Mouse (Mus musculus) c-Kit-negative CD71-positive TER-119-positive erythroid progenitor cells, embryonic 14.5 days (primary cell): ENCODE measurements around the gene Fam149b.
A peak's percentile ranks its signal among the peaks of the same experiment; 100 is the strongest.
"Not testable (repeated sequence)": the region's sequence is repeated elsewhere in the genome, so short reads cannot be mapped to it uniquely, and the experiment has no call there.

Experiments used
- DNase-seq: peaks from one replicate; pipeline ENCODE4 v3.0.0-alpha.2; 2013; ENCODE audit warnings: low read depth, low spot score

Gene Fam149b

DNA sequence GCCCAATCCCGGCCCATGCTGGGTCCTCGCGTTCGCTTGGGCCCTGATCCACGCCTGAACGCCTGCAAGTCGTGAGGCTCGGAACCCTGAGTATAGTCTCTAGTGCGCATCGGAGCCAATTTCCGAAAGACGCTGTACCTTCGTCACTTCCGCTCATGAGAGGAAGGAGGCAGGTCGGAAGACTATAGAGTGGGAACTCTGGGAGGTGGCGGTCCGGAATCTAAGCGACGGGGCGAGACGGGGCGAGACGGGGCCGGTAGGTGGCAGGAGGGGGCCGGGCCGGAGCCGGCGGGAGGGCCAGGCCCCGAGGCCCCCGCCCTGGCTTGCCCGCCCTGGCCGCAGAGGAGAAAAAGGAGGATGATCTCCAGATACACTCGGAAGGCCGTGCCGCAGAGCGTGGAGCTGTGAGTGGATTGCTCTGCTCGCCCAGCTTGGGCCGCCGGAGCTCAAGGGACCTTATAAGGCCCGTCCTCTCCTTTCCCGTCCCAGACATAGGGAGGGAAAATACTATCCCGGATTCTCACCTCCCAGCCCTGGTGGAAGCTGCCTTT lies at the start of gene Fam149b, which contains the start of gene Ecd:
Gene Fam149b, plus strand, starts transcription at position 172 of the 551 bp plus-strand sequence.
Gene Ecd, minus strand, starts transcription at position 131 of the 551 bp plus-strand sequence.
- peak; percentile 97 for DNase-seq

DNA sequence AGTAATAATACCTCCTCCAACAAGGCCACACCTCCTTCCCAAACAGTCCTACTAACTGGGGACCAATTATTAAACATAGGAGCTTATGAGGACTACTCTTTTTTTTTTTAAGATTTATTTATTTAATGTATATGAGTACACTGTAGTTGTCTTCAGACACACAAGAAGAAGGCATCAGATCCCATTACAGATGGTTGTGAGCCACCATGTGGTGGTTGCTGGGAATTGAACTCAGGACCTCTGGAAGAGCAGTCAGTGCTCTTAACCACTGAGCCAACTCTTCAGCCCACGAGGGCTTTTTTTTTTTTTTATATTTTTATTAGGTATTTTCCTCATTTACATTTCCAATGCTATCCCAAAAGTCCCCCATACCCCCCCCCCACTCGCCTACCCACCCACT lies 42.9 kb upstream of the Fam149b start:
- not testable (repeated sequence) for DNase-seq

DNA sequence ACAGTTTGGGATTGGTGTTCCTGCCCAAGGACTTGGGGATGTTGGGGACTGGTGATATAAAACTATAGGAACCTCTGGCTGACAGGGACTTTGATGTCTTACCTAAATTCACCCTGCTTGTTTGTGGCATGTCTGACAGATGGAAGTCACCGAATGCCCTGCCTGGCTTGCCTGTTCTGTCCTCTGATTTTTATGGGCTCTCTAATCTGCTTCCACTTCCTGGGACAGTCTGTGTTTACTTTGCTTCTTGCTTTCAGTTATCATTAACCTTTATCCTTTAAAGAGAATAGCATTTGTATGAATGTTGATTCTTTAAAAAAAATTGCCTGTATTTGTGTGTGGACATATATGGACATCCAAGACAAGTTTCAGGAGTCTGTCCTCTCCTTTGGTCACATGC lies 32.8 kb upstream of the Fam149b start:
- DNase-seq, result no peak

DNA sequence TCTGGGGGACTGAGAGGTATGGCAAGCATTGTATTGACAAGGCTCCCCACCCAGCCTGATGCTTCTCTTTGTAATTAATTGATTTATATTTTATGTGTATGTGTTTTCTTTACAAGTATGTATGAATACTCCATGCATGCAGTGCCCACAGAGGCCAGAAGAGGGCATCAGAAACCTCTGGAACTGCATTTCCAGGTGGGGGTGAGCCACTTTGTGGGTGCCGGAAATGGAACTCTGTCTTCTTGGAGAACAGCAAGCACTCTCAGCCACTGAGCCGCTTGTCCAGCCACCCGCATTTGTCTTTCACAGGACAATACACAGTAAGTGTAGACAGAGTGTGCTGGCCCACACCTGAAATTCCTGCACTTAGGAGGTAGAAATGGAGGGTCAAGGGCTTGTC lies 28.5 kb upstream of the Fam149b start:
- no peak for DNase-seq

DNA sequence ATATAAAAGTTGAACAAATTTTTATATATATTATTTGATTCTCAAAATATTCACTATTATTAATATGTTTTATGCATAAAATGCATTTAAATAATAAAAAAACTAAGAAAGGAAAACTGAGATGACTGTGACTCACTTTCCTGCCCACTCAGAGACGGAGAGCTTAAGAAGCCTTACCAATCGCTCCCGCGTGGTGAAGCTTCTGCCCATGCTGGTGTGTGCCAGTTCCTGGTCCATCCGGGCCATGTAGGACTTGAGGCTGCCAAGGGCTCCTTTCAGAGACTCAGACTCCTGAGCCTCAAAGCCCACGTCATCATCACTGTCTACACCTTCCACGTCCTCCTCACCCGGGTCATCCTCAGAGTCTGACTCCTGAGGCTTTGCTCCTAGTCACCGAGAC lies 23.8 kb upstream of the Fam149b start:
- DNase-seq, result no peak

DNA sequence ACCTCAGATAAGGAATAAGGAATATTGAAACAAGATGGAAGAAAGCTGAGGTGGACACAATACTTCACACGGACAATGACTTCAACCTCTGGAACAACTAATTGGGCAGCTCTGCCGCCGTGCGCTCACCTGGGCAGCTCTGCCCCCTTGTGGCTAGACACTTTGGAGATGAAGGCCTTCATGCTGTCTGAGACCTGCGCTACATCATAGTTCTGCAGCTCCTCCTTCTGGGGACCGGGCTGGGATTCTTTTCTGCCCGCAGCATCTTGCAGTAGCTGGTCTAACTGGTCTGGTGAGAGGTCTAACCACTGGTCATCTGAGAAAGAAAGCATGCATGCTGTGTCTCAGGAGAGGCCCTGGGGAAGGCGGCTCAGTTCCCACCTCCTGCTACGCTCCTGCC lies 19.5 kb upstream of the Fam149b start:
- DNase-seq, result no peak

DNA sequence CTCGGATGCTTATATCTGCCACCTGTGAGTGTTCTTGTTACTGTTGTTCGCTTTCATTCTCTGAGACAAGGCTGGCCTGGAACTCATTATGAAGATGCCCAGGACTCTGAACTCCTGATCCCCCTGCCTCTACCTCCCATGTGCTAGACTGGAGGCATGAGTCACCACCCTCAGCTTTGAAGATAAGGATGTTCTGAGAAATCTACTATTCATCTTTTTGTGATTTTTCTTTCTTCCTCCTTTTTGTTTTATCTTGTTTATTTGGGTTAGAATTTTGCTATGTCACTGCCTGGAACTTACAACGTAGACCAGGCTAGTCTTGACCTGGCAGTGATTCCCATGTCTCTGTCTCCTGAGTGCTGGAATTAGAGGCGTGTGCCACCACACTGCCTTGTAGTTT lies 16.6 kb upstream of the Fam149b start:
- no peak for DNase-seq

DNA sequence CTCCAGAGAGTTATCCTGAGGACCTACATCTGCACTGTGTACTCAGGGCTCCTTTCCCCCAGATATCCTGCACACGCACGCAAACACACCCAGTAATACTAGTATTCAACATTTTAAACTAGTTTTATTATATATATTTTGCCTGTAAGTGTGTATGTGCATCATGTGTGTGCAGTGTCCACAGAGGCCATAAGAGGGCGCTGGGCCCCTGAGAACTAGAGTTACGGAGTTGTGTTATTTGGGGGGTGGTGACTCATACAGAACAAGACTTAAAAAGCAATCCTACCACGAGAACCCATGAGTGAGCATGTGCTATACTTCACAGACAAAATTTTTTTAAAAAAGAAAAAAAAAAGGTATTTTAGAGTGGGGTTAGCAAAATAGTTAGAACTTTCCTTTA lies 8.5 kb upstream of the Fam149b start:
- DNase-seq, result no peak

DNA sequence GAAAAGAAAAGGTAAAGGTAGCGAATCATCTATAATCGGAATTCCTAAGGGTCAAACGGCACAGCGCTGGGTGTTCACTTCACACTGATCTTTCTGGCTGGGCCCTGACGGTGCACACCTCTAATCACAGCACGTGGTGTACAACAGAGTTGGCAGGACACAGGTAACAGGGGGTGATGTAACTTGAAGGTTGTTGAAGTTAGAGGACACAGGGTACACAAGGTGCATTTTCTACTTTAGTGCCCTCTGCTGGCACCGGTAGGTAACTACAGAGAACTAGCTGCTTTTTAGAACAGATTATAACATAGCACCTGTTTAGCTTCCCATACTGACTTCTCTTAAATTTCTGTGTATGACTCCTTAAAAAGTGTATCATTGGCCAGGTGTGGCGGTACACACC lies 7.8 kb upstream of the Fam149b start:
- peak; percentile 47 for DNase-seq

DNA sequence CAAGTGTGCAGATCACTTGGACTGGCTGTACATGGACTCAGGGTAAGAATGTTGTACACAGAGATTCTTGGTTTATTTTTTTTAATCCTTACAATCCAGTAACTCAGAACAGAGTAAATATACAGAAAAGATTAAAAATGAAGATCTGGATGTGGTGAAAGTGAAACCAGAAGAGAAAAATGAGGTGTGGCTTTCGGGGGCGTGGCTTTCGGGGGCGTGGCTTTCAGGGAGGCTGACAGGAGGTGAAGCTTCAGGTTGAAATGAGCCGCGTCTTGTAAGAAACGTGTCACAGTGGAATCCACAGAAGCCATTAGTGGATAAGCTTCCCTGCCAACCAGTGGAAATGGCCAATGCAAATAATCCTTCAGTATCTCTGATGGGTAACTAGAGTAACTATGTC lies 7.1 kb upstream of the Fam149b start:
- peak; percentile 44 for DNase-seq

DNA sequence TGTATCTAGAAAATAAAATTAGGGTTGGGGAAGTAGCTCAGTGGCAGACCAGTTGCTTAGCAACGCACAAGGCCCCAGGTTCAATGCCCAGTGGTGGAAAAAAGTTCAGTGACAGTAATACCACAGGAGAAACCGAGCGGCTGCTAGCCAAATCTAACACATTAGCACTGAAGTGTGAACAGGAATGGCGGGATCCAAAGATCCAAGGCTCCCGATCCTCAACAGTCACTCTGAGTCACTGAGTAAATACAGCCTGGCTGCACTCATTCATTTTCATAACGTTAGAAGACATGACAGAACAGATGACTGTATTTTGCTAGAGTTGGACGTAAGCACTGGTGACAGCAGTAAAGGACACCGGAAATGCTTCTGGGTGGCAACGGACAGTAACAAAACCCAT lies 2.1 kb upstream of the Fam149b start:
- DNase-seq, result no peak

DNA sequence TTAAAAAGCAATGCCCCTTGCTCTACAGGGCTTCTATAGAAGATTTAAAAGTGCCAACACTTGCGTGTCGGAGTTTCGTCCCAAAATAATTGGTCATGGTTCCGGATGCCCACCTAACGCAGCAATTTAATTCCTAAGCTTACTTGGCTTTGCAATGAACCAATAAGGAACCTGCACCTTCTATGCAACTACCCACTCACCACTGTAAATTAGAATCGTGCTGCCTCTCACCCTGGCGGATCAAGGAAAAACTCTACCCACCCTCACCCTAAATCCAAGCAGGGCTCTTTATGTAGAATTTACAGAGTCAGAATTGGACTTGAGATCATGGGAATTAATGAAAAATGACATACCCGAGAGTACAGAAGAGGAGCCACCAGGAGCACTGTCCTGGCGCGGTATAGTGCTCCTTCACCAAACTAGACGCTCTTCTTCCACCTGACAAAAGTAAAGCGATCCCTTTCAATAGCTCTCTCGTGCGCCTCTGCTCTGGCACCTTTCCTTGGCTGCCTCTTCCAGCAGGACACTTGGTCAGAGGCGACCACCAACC lies 446 bp upstream of the Fam149b start:
- no peak for DNase-seq

DNA sequence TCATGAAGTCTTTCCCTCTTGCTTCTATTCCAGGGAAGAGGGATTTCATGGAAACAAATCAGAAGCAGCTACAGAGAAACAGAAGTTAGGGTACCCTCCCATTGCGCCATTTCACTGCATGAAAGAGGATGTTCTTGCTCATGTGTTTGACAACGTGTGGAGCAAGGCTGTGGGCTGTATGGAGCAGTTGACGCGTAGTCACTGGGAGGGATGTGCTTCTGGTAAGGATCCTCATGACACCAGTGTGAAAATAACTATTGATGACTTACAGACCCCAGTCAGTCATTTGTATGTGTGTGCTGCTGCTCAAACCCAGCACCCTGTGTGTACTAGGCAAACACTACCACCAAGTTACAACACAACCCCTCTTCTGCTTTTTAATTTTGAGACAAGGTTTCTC lies 15.3 kb downstream of the Fam149b start:
- DNase-seq, result no peak

DNA sequence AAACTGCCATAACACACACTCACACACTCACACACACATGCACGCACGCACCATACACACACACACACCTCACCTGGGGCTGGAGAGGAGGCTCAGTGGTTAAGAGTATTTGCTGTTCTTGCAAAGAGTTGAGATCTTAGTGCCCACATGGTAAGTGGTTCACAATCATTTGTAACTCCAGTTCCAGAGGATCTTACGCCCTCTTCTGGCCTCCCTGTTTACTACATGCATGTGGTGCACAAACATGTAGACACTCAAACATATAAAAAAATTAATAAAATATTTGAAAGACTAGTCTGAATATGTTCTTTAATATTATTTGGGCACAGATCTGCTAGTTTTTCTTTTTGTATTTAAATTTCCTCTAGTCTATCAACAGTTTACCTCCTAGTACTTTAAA lies 20.3 kb downstream of the Fam149b start:
- DNase-seq, result no peak

DNA sequence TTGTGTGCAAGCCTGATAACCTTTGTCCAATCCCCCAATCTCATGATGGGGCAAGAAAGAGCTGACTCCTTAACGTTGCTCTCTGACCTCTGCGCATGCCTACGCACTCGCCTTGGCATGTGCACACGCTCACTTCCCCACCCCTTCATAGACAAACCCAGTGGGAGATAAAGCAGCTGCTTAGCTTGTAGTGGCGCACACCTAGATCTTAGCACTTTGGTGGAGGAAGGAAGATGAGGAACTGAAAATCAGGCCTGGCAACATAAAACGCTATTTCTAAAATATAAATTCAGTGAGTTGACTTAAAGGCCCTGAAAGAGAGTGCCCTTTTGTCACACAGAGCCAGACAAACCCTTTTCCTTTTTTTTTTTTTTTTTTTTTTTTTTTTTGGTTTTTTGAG lies 22.8 kb downstream of the Fam149b start:
- DNase-seq, result no peak

DNA sequence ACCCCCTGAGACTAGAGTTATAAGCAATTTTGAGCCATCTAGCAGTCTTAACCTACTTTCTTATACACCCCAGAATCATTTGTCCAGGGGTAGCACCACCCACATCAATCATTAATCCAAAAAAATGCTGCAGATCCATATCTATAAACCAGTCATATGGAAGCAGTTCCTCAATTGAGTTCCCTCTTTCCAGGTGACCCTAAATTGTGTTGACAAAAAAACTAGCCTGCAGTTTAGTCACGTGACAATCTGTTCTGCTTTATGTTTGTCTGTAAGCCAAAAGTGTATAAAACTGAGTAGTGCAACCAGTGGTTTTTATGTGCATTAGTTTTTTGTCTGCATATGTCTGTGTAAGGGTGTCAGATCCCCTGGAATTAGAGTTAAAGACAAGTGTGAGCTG lies 23.9 kb downstream of the Fam149b start:
- DNase-seq, result no peak

DNA sequence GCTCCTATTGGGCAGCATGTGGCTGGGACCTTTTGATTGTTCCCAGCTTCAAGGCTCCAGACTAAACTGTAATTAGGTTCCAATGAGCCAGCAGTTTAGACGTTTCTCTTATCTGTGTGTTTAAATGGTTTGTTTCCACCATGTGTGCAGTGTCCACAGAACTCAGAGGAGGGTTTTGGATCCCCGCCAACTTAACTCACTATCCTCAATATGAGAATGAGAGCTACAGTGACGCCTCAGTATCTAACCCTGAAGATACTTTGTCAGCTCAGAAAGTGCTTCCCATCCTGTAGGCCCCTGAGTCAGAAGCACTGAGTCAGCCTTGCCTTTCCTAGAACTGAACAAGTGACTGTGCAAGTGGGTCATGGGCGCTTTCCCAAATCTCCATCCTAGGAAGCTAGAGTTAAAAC lies 29.2 kb downstream of the Fam149b start:
- no peak for DNase-seq

DNA sequence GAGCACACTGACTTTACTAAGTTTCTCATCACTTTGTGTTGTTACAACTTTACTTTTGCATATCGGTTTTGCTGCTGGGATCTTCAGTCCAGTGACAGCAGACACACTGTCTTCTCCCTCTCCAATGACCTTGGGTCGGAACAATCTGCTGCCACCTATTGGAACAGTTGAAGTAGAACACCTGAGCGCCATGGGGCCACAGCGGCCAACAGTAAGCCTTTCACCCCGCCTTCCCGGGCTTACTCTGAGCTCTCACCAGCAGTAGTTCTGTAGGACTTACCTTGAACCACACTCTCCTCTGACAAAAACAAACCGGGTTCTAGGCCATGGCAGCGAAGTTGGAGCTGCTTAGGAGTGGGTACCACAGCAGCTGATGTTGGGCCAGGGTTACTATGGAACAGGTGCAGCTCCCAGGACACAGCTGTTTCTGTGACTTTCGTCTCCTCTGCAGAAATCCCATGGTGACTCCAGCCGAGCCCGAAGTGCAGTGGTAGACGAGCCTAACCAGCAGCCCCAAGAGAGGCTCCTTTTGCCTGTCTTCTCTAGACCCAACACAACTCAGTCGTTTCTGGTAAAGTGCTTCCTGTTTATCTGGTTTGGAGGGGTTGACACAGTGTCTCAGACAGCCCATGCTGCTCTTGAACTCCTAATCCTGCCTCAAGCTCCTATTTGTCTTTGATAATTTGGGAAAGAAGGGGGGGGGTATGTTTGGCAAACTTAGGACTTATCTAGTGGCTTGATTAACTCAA lies 30.5 kb downstream of the Fam149b start:
- DNase-seq, result no peak

DNA sequence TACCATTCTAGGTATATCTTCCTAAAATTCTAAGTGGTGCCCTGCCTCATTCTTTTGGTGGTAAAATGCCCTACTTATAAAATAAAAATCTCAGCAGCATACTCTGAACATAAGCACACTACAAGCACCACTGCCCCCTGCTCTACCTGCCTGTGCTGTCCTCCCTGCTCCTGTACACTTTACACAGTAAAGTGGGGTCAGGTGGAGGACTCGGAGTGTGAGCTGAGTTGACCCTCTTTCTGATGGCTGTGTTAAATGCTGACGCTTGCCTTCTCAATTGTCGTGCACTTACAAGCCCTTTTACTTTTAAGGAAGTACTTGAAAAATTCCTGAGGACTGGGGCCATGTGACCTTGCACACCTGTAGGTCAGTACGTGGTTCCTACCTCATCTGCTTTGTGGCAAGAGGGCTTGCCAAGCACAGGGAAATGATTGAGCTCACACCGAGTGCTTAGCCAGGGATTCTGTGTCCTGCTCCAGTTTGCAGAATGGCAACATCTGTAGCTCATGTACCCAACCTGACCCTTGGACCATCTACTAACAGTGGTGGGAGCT lies 31.2 kb downstream of the Fam149b start:
- DNase-seq, result no peak

DNA sequence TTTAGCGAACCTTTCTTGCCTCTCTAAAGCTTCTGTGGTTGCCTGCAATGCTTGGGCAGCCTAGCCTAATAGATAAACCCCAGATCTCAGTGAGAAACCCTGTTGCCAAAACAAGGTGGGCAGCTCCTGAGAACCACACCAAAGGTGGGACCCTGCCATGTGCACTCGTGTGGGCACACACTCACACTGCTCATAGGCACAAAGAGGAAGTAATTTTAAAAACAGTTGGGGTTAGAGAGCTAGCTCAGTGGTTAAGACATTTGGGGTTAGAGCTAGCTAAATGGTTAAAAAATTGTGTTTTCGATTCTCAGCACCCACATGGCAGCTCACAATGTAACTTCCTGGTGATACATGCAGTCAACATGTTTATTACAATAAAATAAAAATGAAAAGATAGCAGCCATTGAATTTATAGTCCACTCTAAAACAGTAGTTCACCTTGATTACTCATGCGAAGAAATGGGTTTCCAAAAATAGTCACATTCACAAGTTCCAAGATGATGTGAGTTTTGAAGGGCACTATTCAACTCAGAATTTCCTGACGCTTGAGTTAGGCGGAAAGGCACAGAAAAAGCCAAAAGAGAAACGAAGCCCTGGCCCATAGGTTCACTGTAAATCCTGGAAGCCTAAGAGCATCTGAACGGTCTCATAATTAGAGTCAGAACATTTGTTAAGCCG lies 31.9 kb downstream of the Fam149b start:
- DNase-seq, result no peak

DNA sequence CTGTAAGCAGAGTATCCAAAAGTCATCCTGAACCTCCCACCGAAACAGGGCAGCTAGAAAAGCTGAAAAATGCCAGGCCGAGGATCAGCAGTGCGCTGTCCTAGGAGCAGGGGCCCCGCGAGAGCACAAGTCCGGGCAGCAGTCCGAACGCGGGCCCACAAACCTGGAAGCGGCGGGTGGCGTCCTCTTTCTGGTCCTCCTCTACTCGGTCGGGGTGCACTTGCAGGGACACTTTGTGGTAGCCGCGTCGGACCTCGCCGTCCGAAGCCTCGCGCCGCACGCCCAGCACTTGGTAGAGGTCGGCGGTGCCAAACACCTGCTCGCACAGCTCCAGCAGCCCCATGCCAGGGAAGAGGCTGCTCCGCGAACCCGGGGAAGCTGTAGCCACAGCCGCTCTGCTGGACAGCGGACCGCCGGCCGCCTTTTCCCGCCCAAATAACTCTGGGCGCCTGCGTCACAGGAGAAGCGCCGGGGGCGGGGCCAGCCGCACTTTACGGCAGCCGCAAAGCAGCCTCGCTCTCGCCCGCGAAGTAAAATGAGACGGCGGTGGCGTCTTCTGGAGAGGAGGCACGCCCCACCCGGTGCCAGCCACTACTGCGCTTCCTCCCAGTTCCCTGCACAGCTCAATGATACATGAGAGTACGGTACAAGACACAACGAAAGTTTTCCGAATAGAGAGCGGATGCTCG lies 40.6 kb downstream of the Fam149b start, which contains the start of gene Dnajc9:
Gene Dnajc9, minus strand, starts transcription at position 470 of the 689 bp plus-strand sequence.
- peak; percentile 87 for DNase-seq
